In genomic region chr6:113169852-113170251, GRCm38 (mm10) we compare ENCODE assay signal across 19 mouse cellular contexts. TPM values are rescaled to one million over a fixed set of nuclear protein-coding genes. Genes with fewer than 3 reads are reported as not detected.
A peak's percentile ranks its signal among the peaks of the same experiment; 100 is the strongest.
DNase-seq lines count a peak whose midpoint lies in the region; ATAC-seq and TF ChIP-seq lines count a peak whose summit lies in the region.
"Had no signal": no experiment of that assay in that cellular context is flagged by ENCODE, and none has a peak within 500 bp of the region (broad histone marks: within the 10 kb centered on the region; RNA-seq: fewer than 3 reads in every experiment).

No protein-coding gene starts in this region.

- H3K4me3 ChIP-seq in heart, embryonic 10.5 days, result no peak overlapping the region
- no peak overlapping the region for H3K4me3 ChIP-seq in midbrain, embryonic 11.5 days (ENCODE audit: low read depth, low read length)
- H3K4me3 ChIP-seq in midbrain, postnatal 0 days (ENCODE audit: low read depth, low read length), result no peak overlapping the region

- no peak overlapping the region for H3K9ac ChIP-seq in midbrain, embryonic 11.5 days (ENCODE audit: low read length)
- no peak overlapping the region for H3K9ac ChIP-seq in midbrain, postnatal 0 days (replicated peaks; ENCODE audit: low read length, poor library complexity, severe bottlenecking)

- no peak for ATAC-seq in midbrain, embryonic 11.5 days (ENCODE audit: low FRiP score)
- ATAC-seq in midbrain, postnatal 0 days (ENCODE audit: low FRiP score), result no peak
- ATAC-seq: activated CD4-positive, CD25-positive, alpha-beta regulatory T cell, adult 4 months; CD4-positive, CD25-positive, alpha-beta regulatory T cell, adult 4 months; Patski had no signal

- H3K4me2 ChIP-seq in midbrain, embryonic 11.5 days, result no peak overlapping the region
- no peak overlapping the region for H3K4me2 ChIP-seq in midbrain, postnatal 0 days (ENCODE audit: low read depth, low read length, poor library complexity, severe bottlenecking)

- TF ChIP-seq CTCF in midbrain, postnatal 0 days (IDR thresholded peaks at IDR 0.05), result no peak

- H3K36me3 ChIP-seq in heart, embryonic 10.5 days, result no peaks in the 10 kb centered on the region
- no peaks in the 10 kb centered on the region for H3K36me3 ChIP-seq in midbrain, embryonic 11.5 days (ENCODE audit: control insufficient read depth, insufficient read depth, low read length)
- H3K36me3 ChIP-seq in midbrain, postnatal 0 days (ENCODE audit: insufficient read depth, low read length), result peaks cover 16% of the 10 kb centered on the region
- H3K36me3 ChIP-seq: G1E had no signal

- peak; percentile 80 for DNase-seq in heart, adult 11 months
- DNase-seq in heart, embryonic 10.5 days (ENCODE audit: low spot score), result no peak
- DNase-seq in midbrain, embryonic 11.5 days (ENCODE audit: low spot score, missing footprints), result peak; percentile 61
- DNase-seq in midbrain, postnatal 0 days (ENCODE audit: low spot score), result no peak
- DNase-seq: adrenal gland, adult 2 months; adrenal gland, adult 8-10 months; adrenal gland, postnatal 10 days; adrenal gland, postnatal 14 days; adrenal gland, postnatal 25 days; adrenal gland, postnatal 36 days; B cell, adult 2 months; cerebellum, adult 11 months; cerebellum, adult 11-12 months; cerebellum, adult 18-20 months had no signal

- H3K27ac ChIP-seq in heart, embryonic 10.5 days, result no peak overlapping the region
- no peak overlapping the region for H3K27ac ChIP-seq in midbrain, embryonic 11.5 days (ENCODE audit: low read depth, low read length)
- no peak overlapping the region for H3K27ac ChIP-seq in midbrain, postnatal 0 days (ENCODE audit: low read depth, low read length)

- H3K27me3 ChIP-seq in heart, embryonic 10.5 days (ENCODE audit: insufficient read depth, poor library complexity, severe bottlenecking), result no peaks in the 10 kb centered on the region
- H3K27me3 ChIP-seq in midbrain, embryonic 11.5 days (ENCODE audit: control insufficient read depth, insufficient read depth, low read length), result no peaks in the 10 kb centered on the region
- no peaks in the 10 kb centered on the region for H3K27me3 ChIP-seq in midbrain, postnatal 0 days (ENCODE audit: insufficient read depth, low read length)
- H3K27me3 ChIP-seq: CH12.LX, Patski had no signal

- H3K9me3 ChIP-seq in heart, embryonic 10.5 days, result no peaks in the 10 kb centered on the region
- H3K9me3 ChIP-seq in midbrain, embryonic 11.5 days (ENCODE audit: control insufficient read depth, low read length), result no peaks in the 10 kb centered on the region
- H3K9me3 ChIP-seq in midbrain, postnatal 0 days (ENCODE audit: low read length), result no peaks in the 10 kb centered on the region
- H3K9me3 ChIP-seq: G1E had no signal

- peaks cover 18% of the 10 kb centered on the region for H3K4me1 ChIP-seq in heart, embryonic 10.5 days
- H3K4me1 ChIP-seq in midbrain, embryonic 11.5 days (ENCODE audit: control insufficient read depth, insufficient read depth, low read length), result no peaks in the 10 kb centered on the region
- no peaks in the 10 kb centered on the region for H3K4me1 ChIP-seq in midbrain, postnatal 0 days (ENCODE audit: insufficient read depth, low read length)

- WGBS in heart, embryonic 10.5 days, result 74% methylated on average over 3 of the region's 3 CpGs
- WGBS in midbrain, embryonic 11.5 days, result 71% methylated on average over 3 of the region's 3 CpGs
- 85% methylated on average over 3 of the region's 3 CpGs for WGBS in midbrain, postnatal 0 days

RNA-seq across cellular contexts. Expression of gene Lhfpl4, which starts 25.3 kb away (rescaled TPM):
- polyA plus RNA-seq in heart, embryonic 10.5 days (2016; fragmentation: Nextera tagmentation; extraction: Ambion mirVana), result 0.49 and 1.0 TPM in 2 replicates
- 7.6 TPM in 2 replicates for polyA plus RNA-seq in midbrain, embryonic 11.5 days (2014; fragmentation: Nextera tagmentation; extraction: Ambion mirVana)
- total RNA-seq in midbrain, postnatal 0 days (2014; rRNA removed), result 81.3 and 92.6 TPM in 2 replicates
- 56.6 and 66.1 TPM in 2 replicates for polyA plus RNA-seq in midbrain, postnatal 0 days (2015; fragmentation: Nextera tagmentation; extraction: Ambion mirVana)
- polyA plus RNA-seq: G1E had no signal

Comparison
In these comparisons a context has a peak if more than half of its experiments do, and no peak if none do; other contexts are left out.
1. DNase-seq: peak in heart, adult 11 months (single experiment) and midbrain, embryonic 11.5 days (single experiment); none in heart, embryonic 10.5 days (single experiment) and midbrain, postnatal 0 days (single experiment).